ENCODE assay signal across 8 mouse cellular contexts in genomic region chrX:71364554-71364991, GRCm38 (mm10). TPM values are rescaled to one million over a fixed set of nuclear protein-coding genes. Genes with fewer than 3 reads are reported as not detected.
DNase-seq lines count a peak whose midpoint lies in the region; ATAC-seq lines count a peak whose summit lies in the region.

Mtmr1 (plus strand) TSS chrX:71364760.

- no peaks in the 10 kb centered on the region for H3K27me3 ChIP-seq in hindbrain, embryonic 11.5 days (ENCODE audit: control insufficient read depth, insufficient read depth, low read length)

- H3K36me3 ChIP-seq in hindbrain, embryonic 11.5 days (ENCODE audit: control insufficient read depth, insufficient read depth, low read length): no peaks in the 10 kb centered on the region

- peak within 1 kb of the TSS; percentile 51 for H3K4me2 ChIP-seq in hindbrain, embryonic 11.5 days (replicated peaks; ENCODE audit: low read depth, low read length)

- ATAC-seq in hindbrain, embryonic 11.5 days (ENCODE audit: low FRiP score): peak; percentile 96

- DNase-seq in NIH3T3 (ENCODE audit: low read depth): peak; percentile 86
- peak; percentile 84 to 90 for DNase-seq in cerebellum, postnatal 10 days
- DNase-seq in frontal cortex, postnatal 10 days (ENCODE audit: low spot score in 2 of 2): peak; percentile 56 to 62
- DNase-seq in hindbrain, embryonic 11.5 days (ENCODE audit: low spot score): peak; percentile 76
- DNase-seq in layer of hippocampus, postnatal 36 days: peak; percentile 71 to 72
- peak; percentile 83 for DNase-seq in lung, postnatal 25 days (ENCODE audit: low spot score)
- DNase-seq in retina, embryonic 14.5 days (ENCODE audit: low spot score): peak; percentile 77
- peak; percentile 74 to 79 for DNase-seq in thymus, postnatal 36 days

- no peaks in the 10 kb centered on the region for H3K9me3 ChIP-seq in hindbrain, embryonic 11.5 days (ENCODE audit: control insufficient read depth, low read length)

- H3K27ac ChIP-seq in hindbrain, embryonic 11.5 days (ENCODE audit: low read depth, low read length): peak within 1 kb of the TSS; percentile 68; the same call in 1 of the 2 replicates

- H3K4me1 ChIP-seq in hindbrain, embryonic 11.5 days (replicated peaks; ENCODE audit: control insufficient read depth, insufficient read depth, low read length): no peaks in the 10 kb centered on the region

- WGBS in hindbrain, embryonic 11.5 days: 33% methylated on average over 20 of the region's 47 CpGs

- H3K4me3 ChIP-seq in hindbrain, embryonic 11.5 days (ENCODE audit: low read depth, low read length): peak within 1 kb of the TSS; percentile 51

- peak within 1 kb of the TSS; percentile 60 for H3K9ac ChIP-seq in hindbrain, embryonic 11.5 days (ENCODE audit: low read depth, low read length)

RNA-seq across cellular contexts. Expression of gene Mtmr1, which starts in this region (rescaled TPM):
- polyA plus RNA-seq in hindbrain, embryonic 11.5 days (2014; fragmentation: Nextera tagmentation; extraction: Ambion mirVana): 14.6 and 14.7 TPM in 2 replicates
- 10 to 100 TPM; 59.2 to 61.8 TPM for total RNA-seq in layer of hippocampus, postnatal 36 days (2021)

Comparison
In these comparisons a context has a peak if more than half of its experiments do, and no peak if none do; other contexts are left out.
1. Peak in every context shown above with its lines: DNase-seq, ATAC-seq, H3K4me3 ChIP-seq and H3K27ac ChIP-seq.